Comparison of ENCODE assay signal across 22 mouse cellular contexts in the genomic region with DNA sequence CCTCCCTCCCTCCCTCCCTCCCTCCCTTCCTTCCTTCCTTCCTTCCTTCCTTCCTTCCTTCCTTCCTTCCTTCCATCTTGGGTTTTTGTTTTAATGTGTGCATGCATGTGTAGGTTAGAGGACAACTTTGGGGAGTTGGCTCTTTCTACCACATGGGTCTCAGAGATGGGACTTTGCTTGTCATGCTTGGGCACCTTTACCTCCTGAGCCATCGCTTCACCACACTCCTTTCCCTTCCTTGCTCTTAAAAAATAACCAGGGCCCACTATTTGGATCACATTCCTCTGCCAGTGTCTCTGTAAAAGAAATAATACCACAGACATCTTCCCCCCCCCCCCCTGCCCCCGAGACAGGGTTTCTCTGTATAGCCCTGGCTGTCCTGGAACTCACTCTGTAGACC. TPM values are rescaled to one million over a fixed set of nuclear protein-coding genes. Genes with fewer than 3 reads are reported as not detected.
"Had no signal": no experiment of that assay in that cellular context is flagged by ENCODE, and none has a peak within 500 bp of the region (broad histone marks: within the 10 kb centered on the region; RNA-seq: fewer than 3 reads in every experiment).

No protein-coding gene starts in this region.

- H3K4me1 ChIP-seq: hindbrain, embryonic 10.5 days; hindbrain, embryonic 12.5 days; limb, embryonic 10.5 days; limb, embryonic 12.5 days had no signal

- H3K27ac ChIP-seq: heart, embryonic 10.5 days; hindbrain, embryonic 10.5 days; hindbrain, embryonic 12.5 days; hindbrain, embryonic 15.5 days; hindbrain, postnatal 0 days; kidney, postnatal 0 days; left cerebral cortex, adult 2 months; limb, embryonic 10.5 days; limb, embryonic 12.5 days; liver, embryonic 14.5 days had no signal

- H3K27me3 ChIP-seq: heart, embryonic 12.5 days; hindbrain, embryonic 12.5 days; hindbrain, embryonic 15.5 days; limb, embryonic 12.5 days had no signal

- H3K9me3 ChIP-seq: heart, embryonic 10.5 days; heart, embryonic 12.5 days; hindbrain, embryonic 10.5 days; hindbrain, embryonic 12.5 days; hindbrain, embryonic 15.5 days; limb, embryonic 10.5 days; limb, embryonic 12.5 days had no signal

- H3K9ac ChIP-seq: heart, embryonic 12.5 days; hindbrain, embryonic 12.5 days; hindbrain, embryonic 15.5 days; limb, embryonic 12.5 days; liver, embryonic 14.5 days had no signal

- H3K4me2 ChIP-seq: hindbrain, embryonic 12.5 days; hindbrain, embryonic 15.5 days; limb, embryonic 12.5 days; liver, embryonic 11.5 days had no signal

- H3K4me3 ChIP-seq: gastrocnemius, adult 2 months; heart, embryonic 10.5 days; heart, embryonic 12.5 days; hindbrain, embryonic 10.5 days; hindbrain, embryonic 12.5 days; hindbrain, embryonic 15.5 days; left cerebral cortex, adult 2 months; limb, embryonic 10.5 days; limb, embryonic 12.5 days had no signal

- ATAC-seq: forebrain, embryonic 16.5 days; hindbrain, postnatal 0 days; intestine, embryonic 16.5 days had no signal

- DNase-seq: gastrocnemius, adult 2 months; gastrocnemius, postnatal 10 days; gastrocnemius, postnatal 25 days; heart, adult 18-20 months; heart, postnatal 10 days; heart, postnatal 4 days; liver; lung, adult 18-20 months had no signal

RNA-seq across cellular contexts. Expression of a gene that starts 58.4 kb away (rescaled TPM):
- total RNA-seq: gastrocnemius, adult 2 months; gastrocnemius, postnatal 25 days had no signal
